Comparison of ENCODE assay signal across 26 mouse cellular contexts in the genomic region with DNA sequence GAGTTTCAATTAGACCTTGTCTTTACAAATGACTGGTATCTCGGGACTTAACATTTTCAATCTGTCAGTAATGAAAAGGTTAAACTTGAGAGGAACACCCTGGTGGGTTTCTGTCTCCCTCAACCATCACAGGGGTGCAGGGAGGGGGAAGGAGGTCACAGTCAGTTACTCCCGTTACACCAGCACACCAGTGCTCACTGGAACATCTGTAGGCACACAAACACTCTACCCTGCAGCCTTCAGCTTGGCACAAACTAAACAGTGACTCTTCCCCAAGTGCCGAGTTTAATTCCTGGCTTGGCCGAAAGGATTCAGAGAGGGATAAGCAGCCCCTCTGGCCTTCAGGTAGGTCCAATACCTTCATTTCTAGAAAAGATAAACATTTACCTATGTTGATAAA. TPM values are rescaled to one million over a fixed set of nuclear protein-coding genes. Genes with fewer than 3 reads are reported as not detected.
A peak's percentile ranks its signal among the peaks of the same experiment; 100 is the strongest.
DNase-seq lines count a peak whose midpoint lies in the region; ATAC-seq lines count a peak whose summit lies in the region.
"Had no signal": no experiment of that assay in that cellular context is flagged by ENCODE, and none has a peak within 500 bp of the region (broad histone marks: within the 10 kb centered on the region; RNA-seq: fewer than 3 reads in every experiment).

A gene (plus strand): TSS at position 193 of the 400 bp plus-strand sequence.

- H3K4me2 ChIP-seq in heart, embryonic 16.5 days (ENCODE audit: low read depth, low read length) = no peak within 1 kb of the TSS
- H3K4me2 ChIP-seq in midbrain, embryonic 11.5 days = no peak within 1 kb of the TSS
- no peak within 1 kb of the TSS for H3K4me2 ChIP-seq in midbrain, embryonic 13.5 days (replicated peaks)
- H3K4me2 ChIP-seq: embryonic facial prominence, embryonic 13.5 days; forebrain, embryonic 12.5 days; hindbrain, embryonic 13.5 days; intestine, embryonic 15.5 days had no signal

- peak within 1 kb of the TSS; percentile 40 for H3K4me3 ChIP-seq in heart, embryonic 16.5 days (ENCODE audit: low read length)
- no peak within 1 kb of the TSS for H3K4me3 ChIP-seq in midbrain, embryonic 11.5 days (ENCODE audit: low read depth, low read length)
- H3K4me3 ChIP-seq in midbrain, embryonic 13.5 days (replicated peaks) = no peak within 1 kb of the TSS
- H3K4me3 ChIP-seq: embryonic facial prominence, embryonic 13.5 days; forebrain, embryonic 12.5 days; gastrocnemius, adult 2 months; heart, embryonic 10.5 days; hindbrain, embryonic 13.5 days; intestine, embryonic 15.5 days had no signal

- H3K36me3 ChIP-seq in heart, embryonic 16.5 days (ENCODE audit: control insufficient read depth, insufficient read depth) = no peaks in the 10 kb centered on the region
- H3K36me3 ChIP-seq in midbrain, embryonic 11.5 days (ENCODE audit: control insufficient read depth, insufficient read depth, low read length) = no peaks in the 10 kb centered on the region
- no peaks in the 10 kb centered on the region for H3K36me3 ChIP-seq in midbrain, embryonic 13.5 days
- H3K36me3 ChIP-seq: embryonic facial prominence, embryonic 13.5 days; forebrain, embryonic 12.5 days; heart, embryonic 10.5 days; hindbrain, embryonic 13.5 days; intestine, embryonic 15.5 days had no signal

- ATAC-seq in heart, embryonic 16.5 days (replicated peaks; ENCODE audit: extremely low read depth, insufficient read depth, low FRiP score) = 0 out of 2 replicates have a peak, but pooled peaks have one; percentile 50
- ATAC-seq in midbrain, embryonic 11.5 days (ENCODE audit: low FRiP score) = no peak
- ATAC-seq in midbrain, embryonic 13.5 days = no peak
- ATAC-seq: forebrain, embryonic 16.5 days; hindbrain, postnatal 0 days; intestine, embryonic 15.5 days had no signal

- peak within 1 kb of the TSS; percentile 23; the same call in 1 of the 2 replicates for H3K27ac ChIP-seq in heart, embryonic 16.5 days (ENCODE audit: low read length)
- H3K27ac ChIP-seq in midbrain, embryonic 11.5 days (ENCODE audit: low read depth, low read length) = no peak within 1 kb of the TSS
- no peak within 1 kb of the TSS for H3K27ac ChIP-seq in midbrain, embryonic 13.5 days
- H3K27ac ChIP-seq: embryonic facial prominence, embryonic 13.5 days; forebrain, embryonic 12.5 days; gastrocnemius, adult 2 months; heart, embryonic 10.5 days; hindbrain, embryonic 13.5 days; hindbrain, postnatal 0 days; intestine, embryonic 15.5 days had no signal

- H3K9me3 ChIP-seq in heart, embryonic 16.5 days (replicated peaks; ENCODE audit: control insufficient read depth, low read length) = no peaks in the 10 kb centered on the region
- H3K9me3 ChIP-seq in midbrain, embryonic 11.5 days (ENCODE audit: control insufficient read depth, low read length) = no peaks in the 10 kb centered on the region
- no peaks in the 10 kb centered on the region for H3K9me3 ChIP-seq in midbrain, embryonic 13.5 days
- H3K9me3 ChIP-seq: embryonic facial prominence, embryonic 13.5 days; forebrain, embryonic 12.5 days; heart, embryonic 10.5 days; hindbrain, embryonic 13.5 days; intestine, embryonic 15.5 days had no signal

- no peaks in the 10 kb centered on the region for H3K27me3 ChIP-seq in heart, embryonic 16.5 days (ENCODE audit: control insufficient read depth, insufficient read depth, low read length)
- H3K27me3 ChIP-seq in midbrain, embryonic 11.5 days (ENCODE audit: control insufficient read depth, insufficient read depth, low read length) = no peaks in the 10 kb centered on the region
- no peaks in the 10 kb centered on the region for H3K27me3 ChIP-seq in midbrain, embryonic 13.5 days
- H3K27me3 ChIP-seq: embryonic facial prominence, embryonic 13.5 days; forebrain, embryonic 12.5 days; hindbrain, embryonic 13.5 days; intestine, embryonic 15.5 days had no signal

- DNase-seq in heart, adult 11 months = no peak
- peak; percentile 51 for DNase-seq in midbrain, embryonic 11.5 days (ENCODE audit: low spot score, missing footprints)
- peak; percentile 82 to 87 for DNase-seq in thymus, postnatal 10 days (ENCODE audit: low spot score in 2 of 2)
- peak; percentile 81 for DNase-seq in thymus, postnatal 4 days
- DNase-seq in adrenal gland, postnatal 14 days = no peak
- DNase-seq in adrenal gland, postnatal 36 days = no peak
- DNase-seq: adrenal gland, adult 2 months; cerebellum, adult 11-12 months; cerebellum, adult 9-10 months; cerebellum, postnatal 25 days; gastrocnemius, adult 2 months; gastrocnemius, postnatal 36 days; heart, adult 18-20 months had no signal

- H3K4me1 ChIP-seq in heart, embryonic 16.5 days (ENCODE audit: control insufficient read depth, insufficient read depth, low read length) = peaks cover 7% of the 10 kb centered on the region
- H3K4me1 ChIP-seq in midbrain, embryonic 11.5 days (ENCODE audit: control insufficient read depth, insufficient read depth, low read length) = 0 out of 2 replicates have a peak, but pooled peaks cover 2% of the 10 kb centered on the region
- peaks cover 26% of the 10 kb centered on the region for H3K4me1 ChIP-seq in midbrain, embryonic 13.5 days (replicated peaks)
- H3K4me1 ChIP-seq: intestine, embryonic 15.5 days had no signal

- H3K9ac ChIP-seq in heart, embryonic 16.5 days (ENCODE audit: low read length) = 0 out of 2 replicates have a peak within 1 kb of the TSS, but pooled peaks have one; percentile 16
- H3K9ac ChIP-seq in midbrain, embryonic 11.5 days (ENCODE audit: low read length) = no peak within 1 kb of the TSS
- H3K9ac ChIP-seq in midbrain, embryonic 13.5 days (replicated peaks) = no peak within 1 kb of the TSS
- H3K9ac ChIP-seq: embryonic facial prominence, embryonic 13.5 days; forebrain, embryonic 12.5 days; hindbrain, embryonic 13.5 days; intestine, embryonic 15.5 days had no signal

- WGBS in heart, embryonic 16.5 days = 63% methylated on average over 4 of the region's 4 CpGs
- 69% methylated on average over 4 of the region's 4 CpGs for WGBS in midbrain, embryonic 11.5 days
- WGBS in midbrain, embryonic 13.5 days = 61% methylated on average over 4 of the region's 4 CpGs

RNA-seq across cellular contexts. Expression of the gene that starts here (rescaled TPM):
- polyA plus RNA-seq in heart, embryonic 16.5 days (2015; fragmentation: Nextera tagmentation; extraction: Ambion mirVana) = 3.8 and 13.2 TPM in 2 replicates
- polyA plus RNA-seq in midbrain, embryonic 11.5 days (2014; fragmentation: Nextera tagmentation; extraction: Ambion mirVana) = 0.05 TPM in 1 of 2 replicates, not detected in the other
- not detected in 2 replicates for polyA plus RNA-seq in midbrain, embryonic 13.5 days (2015; fragmentation: Nextera tagmentation; extraction: Ambion mirVana)
- 0.48 TPM in 1 of 2 replicates, not detected in the other for total RNA-seq in adrenal gland, postnatal 14 days (2021)
- not detected for total RNA-seq in adrenal gland, postnatal 36 days (2021)
- total RNA-seq: adrenal gland, adult 2 months; adrenal gland, postnatal 4 days; CH12.LX; gastrocnemius, adult 2 months; heart, adult 18-20 months; hindbrain, postnatal 0 days had no signal
- polyA plus RNA-seq: adrenal gland, adult 2 months; cortical plate, adult 2 months; embryonic facial prominence, embryonic 13.5 days; forebrain, embryonic 12.5 days; forebrain, embryonic 16.5 days; heart, embryonic 10.5 days; heart, embryonic 14.5 days; hindbrain, postnatal 0 days had no signal

Comparison
In these comparisons a context has a peak if more than half of its experiments do, and no peak if none do; other contexts are left out.
1. Peak in DNase-seq in midbrain, embryonic 11.5 days; RNA of the gene not detected or under 1 TPM.
2. DNase-seq: peak in thymus, postnatal 10 days (2 of 2) and thymus, postnatal 4 days (single experiment); none in heart, adult 11 months (single experiment), adrenal gland, postnatal 14 days (single experiment) and adrenal gland, postnatal 36 days (0 of 2).